Mouse (Mus musculus) mature B cell (primary cell): ENCODE measurements around the gene Ccdc33.

Experiments used
- in situ Hi-C: fragments of 300-500 bp; cut with MboI; formaldehyde crosslinking; loops from 2 replicates; pipeline ENCODE4 v1.14.3; 2019

Gene Ccdc33

GRCm38 (mm10) chr9:57978858-57979257 is 139.8 kb downstream of the Ccdc33 start:
- in situ Hi-C loops, result no loop called here
